Mouse (Mus musculus) forebrain, embryonic 13.5 days (tissue): ENCODE data around the gene Tspan31. TPM values are rescaled to one million over a fixed set of nuclear protein-coding genes. Genes with fewer than 3 reads are reported as not detected.

Experiments
- ATAC-seq: fragments of 200-750 bp; cut with Nextera tagmentation; 2 replicates; pipeline ENCODE4 v1.8.0; 2017
- H3K27ac ChIP-seq: fragments of 300-500 bp; sonication (generic); 2 replicates; pipeline ENCODE4 v1.5.1; 2015; ENCODE audit warnings: inconsistent platforms, mild to moderate bottlenecking, moderate library complexity
- H3K27me3 ChIP-seq: fragments of 300-500 bp; sonication (generic); 2 replicates; pipeline ENCODE4 v1.6.1; 2015; ENCODE audit warnings: mild to moderate bottlenecking, inconsistent platforms
- H3K36me3 ChIP-seq: fragments of 300-500 bp; sonication (generic); 2 replicates; pipeline ENCODE4 v1.6.1; 2015; ENCODE audit warnings: mild to moderate bottlenecking, inconsistent platforms; ENCODE audit not compliant: poor library complexity, severe bottlenecking
- H3K4me1 ChIP-seq: fragments of 300-500 bp; sonication (generic); 2 replicates; pipeline ENCODE4 v1.6.1; 2015; ENCODE audit warnings: inconsistent platforms
- H3K4me2 ChIP-seq: fragments of 300-500 bp; sonication (generic); 2 replicates; pipeline ENCODE4 v1.6.1; 2015; ENCODE audit warnings: inconsistent platforms, mild to moderate bottlenecking, moderate library complexity
- H3K4me3 ChIP-seq: fragments of 300-500 bp; sonication (generic); 2 replicates; pipeline ENCODE4 v1.5.1; 2015; ENCODE audit warnings: mild to moderate bottlenecking, inconsistent platforms
- H3K9ac ChIP-seq: fragments of 300-500 bp; sonication (generic); 2 replicates; pipeline ENCODE4 v1.6.1; 2015; ENCODE audit warnings: mild to moderate bottlenecking, inconsistent platforms
- H3K9me3 ChIP-seq: fragments of 300-500 bp; sonication (generic); replicated peaks from 2 replicates; pipeline ENCODE4 v1.6.1; 2016; ENCODE audit warnings: inconsistent platforms
- WGBS: fragments of 180-500 bp; shearing (Covaris S2); methylation state at CpG from one replicate; pipeline ENCODE4 v1.1.7; 2015; 5-methylcytosine and 5-hydroxymethylcytosine counted together
- polyA plus RNA-seq: library from polyadenylated mRNA; unstranded; fragments of >200 nt; fragmentation: Nextera tagmentation; extraction: Ambion mirVana; gene quantifications from 2 replicates; pipeline ENCODE4 v1.2.1, GENCODE M21; 2015

Gene Tspan31
- polyA plus RNA-seq, 1 experiment from 2014 or later = 141 TPM

DNA sequence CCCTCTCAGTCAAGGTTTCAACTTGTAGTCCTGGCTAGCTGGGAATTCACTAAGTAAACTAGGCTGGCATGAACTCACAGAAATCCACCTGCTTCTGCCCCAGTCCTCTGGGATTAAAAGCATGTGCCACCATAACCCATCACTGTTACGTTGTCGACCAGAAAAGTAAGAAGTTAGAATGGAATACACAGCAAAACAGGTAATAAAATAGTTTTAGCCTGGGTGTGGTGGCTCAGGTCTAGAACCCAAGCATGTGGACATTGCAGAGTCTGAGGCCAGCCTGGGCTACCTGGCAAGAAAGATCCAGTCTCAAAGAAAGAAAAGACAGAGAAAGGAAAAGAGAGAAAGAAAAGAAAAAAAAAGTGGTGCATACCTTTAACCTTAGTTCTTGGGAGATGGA is 8.6 kb downstream of the Tspan31 start:
- Histone ChIP-seq H3K4me1 (peaks cover 54% of the 10 kb centered on the region), H3K9ac (peak overlapping the region; percentile 97), H3K4me3 (peak overlapping the region; percentile 92; the same call in 1 of the 2 replicates), H3K4me2 (peak overlapping the region; percentile 91), H3K27me3 (no peaks in the 10 kb centered on the region), H3K9me3 (no peaks in the 10 kb centered on the region), H3K36me3 (peaks cover 34% of the 10 kb centered on the region), H3K27ac (peak overlapping the region; percentile 96)
- WGBS = 71% methylated on average over 2 of the region's 2 CpGs
- no peak for ATAC-seq

DNA sequence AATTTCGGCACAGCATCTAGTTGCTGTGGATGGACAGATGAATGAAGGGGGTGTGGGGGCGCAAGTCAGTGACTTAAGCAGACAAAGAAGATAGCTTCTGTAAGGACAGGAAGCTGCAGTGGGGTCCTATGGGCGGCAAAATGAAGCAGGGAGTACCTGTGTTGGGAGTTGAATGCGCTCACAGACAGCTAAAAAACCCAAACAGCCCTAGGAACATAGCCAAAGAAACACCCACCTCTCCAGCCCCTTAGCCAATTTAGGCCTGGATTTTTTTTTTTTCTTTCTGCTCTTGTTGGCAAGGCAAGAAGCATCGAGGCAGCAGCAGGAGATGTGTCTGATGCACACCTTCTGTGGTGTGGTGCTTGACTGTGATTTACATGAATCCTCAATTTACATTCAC is 9.0 kb downstream of the Tspan31 start:
- 17% methylated on average over 5 of the region's 5 CpGs for WGBS

DNA sequence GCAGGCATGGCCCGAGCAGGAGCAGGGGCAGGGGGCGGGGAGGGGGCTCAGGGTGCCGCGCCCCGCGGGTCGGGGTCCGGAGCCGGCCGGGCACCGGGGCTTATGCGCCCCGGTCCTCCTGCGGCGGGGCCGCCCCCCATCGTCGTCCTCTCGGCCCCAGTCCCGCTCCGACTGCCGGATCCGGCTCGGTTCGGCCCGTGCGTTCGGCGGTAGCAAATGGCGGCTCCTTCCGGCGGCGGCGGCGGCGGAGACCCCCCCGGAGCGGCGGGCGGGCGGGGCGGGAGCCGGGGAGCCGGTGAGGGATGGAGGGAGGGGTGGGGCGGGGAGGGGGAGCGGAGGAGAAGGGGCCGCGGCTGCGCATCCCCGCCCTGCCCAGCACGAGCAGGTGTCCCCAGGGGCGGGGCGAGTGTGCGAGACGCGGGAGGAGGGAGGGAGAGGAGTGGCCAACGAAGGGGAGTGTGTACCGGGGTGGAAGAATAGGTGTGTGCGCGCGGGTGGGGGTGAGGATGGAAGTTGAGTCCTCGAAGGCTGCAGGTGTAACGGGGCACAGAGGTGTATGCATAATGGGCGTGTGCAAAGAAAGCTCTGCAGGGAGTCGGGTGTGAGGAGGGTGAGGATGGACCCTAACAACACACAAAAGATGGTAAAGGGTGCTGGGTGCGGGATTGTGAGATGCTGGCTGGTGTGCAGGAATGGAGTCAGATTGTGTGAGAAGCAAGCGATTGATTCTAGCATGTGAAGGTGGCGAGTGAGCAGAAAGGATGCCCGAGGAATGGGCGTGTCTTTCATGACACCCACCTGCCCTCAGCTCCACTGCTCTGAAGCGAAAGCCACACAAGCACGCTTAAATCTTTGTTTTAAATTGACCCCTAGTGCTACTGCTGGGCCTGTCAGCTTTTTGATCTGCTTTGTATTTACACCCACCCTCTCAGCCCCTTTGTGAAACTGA is 9.8 kb downstream of the Tspan31 start, which contains the start of gene March9:
Gene March9 (minus strand): TSS at position 217 of the 949 bp plus-strand sequence.
- peaks cover 44% of the 10 kb centered on the region for H3K4me1 ChIP-seq

More for the DNA sequence above, 9.0 kb downstream of the Tspan31 start:
- no peak for ATAC-seq
- Histone ChIP-seq H3K36me3 (peaks cover 34% of the 10 kb centered on the region), H3K27ac (peak overlapping the region; percentile 96), H3K27me3 (no peaks in the 10 kb centered on the region), H3K4me3 (peak overlapping the region; percentile 92), H3K9ac (peak overlapping the region; percentile 97), H3K4me2 (peak overlapping the region; percentile 91), H3K9me3 (no peaks in the 10 kb centered on the region), H3K4me1 (peaks cover 52% of the 10 kb centered on the region)

DNA sequence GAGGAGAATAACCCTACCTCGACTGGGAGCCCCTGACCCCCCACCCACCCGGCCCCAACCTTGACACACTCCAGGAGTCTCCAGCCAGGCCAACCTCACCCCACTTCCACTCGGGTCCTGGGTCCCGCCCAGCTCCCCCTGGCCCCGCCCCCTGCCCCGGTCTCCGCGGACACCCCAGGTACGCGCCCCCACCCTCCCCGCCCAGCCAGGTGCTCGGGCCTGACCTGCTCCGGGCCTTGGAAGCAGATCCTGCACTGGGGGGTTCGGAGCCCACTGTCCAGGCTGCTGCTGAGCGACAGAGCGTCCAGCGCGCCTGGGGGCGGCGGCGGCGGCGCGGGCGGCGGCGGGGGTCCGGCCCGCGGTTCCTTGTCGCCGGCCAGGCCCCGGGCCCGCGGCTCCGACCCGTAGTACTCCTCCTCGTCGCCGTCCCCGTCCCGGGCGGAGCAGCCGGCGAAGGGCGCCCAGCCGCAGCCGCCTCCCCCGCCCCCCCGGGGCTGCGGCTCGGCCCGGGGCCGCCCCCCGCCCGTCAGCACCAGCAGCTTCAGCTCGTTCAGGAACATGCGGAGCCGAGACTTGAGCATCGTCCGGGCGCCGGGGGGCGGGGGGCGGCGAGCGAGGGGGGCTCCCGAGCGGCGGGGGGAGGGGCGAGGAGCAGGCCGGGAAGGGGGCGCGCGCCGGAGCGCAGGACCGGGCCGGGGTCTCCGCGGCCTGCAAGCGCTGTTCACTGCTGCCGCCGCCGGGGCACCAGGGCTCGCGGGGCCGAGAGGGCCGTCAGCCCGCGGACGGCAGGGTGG is 10.7 kb downstream of the Tspan31 start:
- H3K9ac ChIP-seq = peak overlapping the region; percentile 97
- 0 out of 2 replicates have a peak, but pooled peaks have one; percentile 0 for ATAC-seq
- no peaks in the 10 kb centered on the region for H3K27me3 ChIP-seq
- H3K9me3 ChIP-seq = no peaks in the 10 kb centered on the region
- peak overlapping the region; percentile 92 for H3K4me3 ChIP-seq
- peaks cover 36% of the 10 kb centered on the region for H3K4me1 ChIP-seq
- 1% methylated on average over 31 of the region's 92 CpGs for WGBS
- H3K36me3 ChIP-seq = peaks cover 37% of the 10 kb centered on the region
- peak overlapping the region; percentile 91 for H3K4me2 ChIP-seq
- H3K27ac ChIP-seq = peak overlapping the region; percentile 96

More for the DNA sequence above, 9.8 kb downstream of the Tspan31 start, which contains the start of gene March9:
- peak within 1 kb of the TSS; percentile 92 for H3K4me3 ChIP-seq
- H3K4me2 ChIP-seq = peak within 1 kb of the TSS; percentile 91
- ATAC-seq = peak; percentile 48
- under 1% methylated on average over 60 of the region's 72 CpGs for WGBS
- H3K36me3 ChIP-seq = peaks cover 34% of the 10 kb centered on the region
- no peaks in the 10 kb centered on the region for H3K27me3 ChIP-seq
- peak within 1 kb of the TSS; percentile 96 for H3K27ac ChIP-seq
- H3K9ac ChIP-seq = peak within 1 kb of the TSS; percentile 97
- no peaks in the 10 kb centered on the region for H3K9me3 ChIP-seq

DNA sequence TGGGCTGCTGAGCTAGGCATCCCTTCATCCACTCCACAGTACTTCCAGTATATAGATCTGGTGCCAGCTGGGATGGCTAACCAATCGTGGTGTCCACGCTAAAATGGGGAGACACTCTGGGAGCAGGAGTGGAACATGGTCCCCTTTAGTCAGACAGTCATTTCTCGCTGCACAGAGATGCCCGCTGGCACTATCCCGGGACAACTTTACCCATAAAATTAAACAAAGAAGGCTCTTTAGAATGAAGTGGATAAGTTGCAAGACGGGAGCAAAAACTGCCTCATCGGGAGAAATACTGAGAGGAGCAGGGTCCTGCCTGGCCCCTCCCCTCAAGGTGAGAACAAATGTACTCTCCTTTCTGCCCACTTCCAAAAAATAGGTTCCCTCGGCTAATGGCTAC is 11.4 kb downstream of the Tspan31 start:
- peak overlapping the region; percentile 97 for H3K9ac ChIP-seq
- peaks cover 36% of the 10 kb centered on the region for H3K4me1 ChIP-seq
- H3K4me2 ChIP-seq = peak overlapping the region; percentile 91
- peaks cover 43% of the 10 kb centered on the region for H3K36me3 ChIP-seq
- peak overlapping the region; percentile 92 for H3K4me3 ChIP-seq
- H3K9me3 ChIP-seq = no peaks in the 10 kb centered on the region
- H3K27me3 ChIP-seq = no peaks in the 10 kb centered on the region
- peak overlapping the region; percentile 8; the same call in 1 of the 2 replicates for H3K27ac ChIP-seq
- 7% methylated on average over 8 of the region's 8 CpGs for WGBS
- ATAC-seq = no peak

DNA sequence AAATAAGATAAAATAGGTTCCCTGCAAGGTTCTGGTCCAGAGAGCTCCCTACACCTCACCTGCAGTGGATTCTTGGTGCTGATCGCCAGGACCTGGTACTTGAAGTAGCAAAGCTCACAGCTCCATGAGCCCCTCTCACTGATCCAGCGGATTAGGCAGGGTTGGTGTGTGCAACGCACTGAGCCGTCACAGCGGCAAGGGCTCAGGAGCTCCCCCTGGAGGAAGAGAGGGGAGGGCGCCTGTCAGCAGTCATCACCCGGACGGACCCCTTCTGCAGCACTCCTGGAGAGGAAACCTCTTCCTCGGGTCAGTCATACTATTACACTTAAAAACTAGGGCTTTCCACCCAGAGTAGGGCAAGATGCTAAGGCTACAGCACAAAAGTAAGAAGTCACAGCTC is 11.9 kb downstream of the Tspan31 start:
- 0% methylated on average over 9 of the region's 9 CpGs for WGBS
- no peaks in the 10 kb centered on the region for H3K9me3 ChIP-seq
- peak overlapping the region; percentile 97 for H3K9ac ChIP-seq
- peaks cover 36% of the 10 kb centered on the region for H3K4me1 ChIP-seq
- peaks cover 49% of the 10 kb centered on the region for H3K36me3 ChIP-seq
- no peak overlapping the region for H3K27ac ChIP-seq
- H3K4me2 ChIP-seq = peak overlapping the region; percentile 91
- peak; percentile 25; the same call in 1 of the 2 replicates for ATAC-seq
- H3K4me3 ChIP-seq = peak overlapping the region; percentile 92
- H3K27me3 ChIP-seq = no peaks in the 10 kb centered on the region

DNA sequence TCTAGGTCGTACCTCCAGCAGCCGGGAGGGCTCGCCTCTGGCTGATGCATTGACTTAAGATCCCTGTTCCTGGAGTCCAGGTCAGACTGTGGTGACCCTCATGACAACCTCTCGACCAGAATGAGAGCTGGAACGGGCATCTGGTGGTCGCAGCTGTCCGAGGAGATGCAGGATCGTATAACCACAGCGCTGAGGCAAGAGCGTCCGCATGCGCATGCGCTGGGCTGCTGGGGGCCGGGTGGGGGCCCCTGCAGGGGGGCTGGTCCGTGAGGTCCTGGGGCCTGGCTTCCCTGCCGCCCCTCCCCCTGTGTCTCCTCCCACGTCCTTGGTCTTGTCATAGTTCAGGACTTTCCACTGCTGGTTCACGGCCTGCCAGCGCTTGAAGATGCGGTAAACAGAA is 13.6 kb downstream of the Tspan31 start:
- Histone ChIP-seq H3K9ac (no peak overlapping the region), H3K27me3 (peaks cover 8% of the 10 kb centered on the region), H3K4me2 (no peak overlapping the region), H3K4me1 (peaks cover 27% of the 10 kb centered on the region), H3K27ac (no peak overlapping the region), H3K9me3 (no peaks in the 10 kb centered on the region), H3K4me3 (no peak overlapping the region), H3K36me3 (peaks cover 53% of the 10 kb centered on the region)
- no peak for ATAC-seq
- 93% methylated on average over 20 of the region's 20 CpGs for WGBS

DNA sequence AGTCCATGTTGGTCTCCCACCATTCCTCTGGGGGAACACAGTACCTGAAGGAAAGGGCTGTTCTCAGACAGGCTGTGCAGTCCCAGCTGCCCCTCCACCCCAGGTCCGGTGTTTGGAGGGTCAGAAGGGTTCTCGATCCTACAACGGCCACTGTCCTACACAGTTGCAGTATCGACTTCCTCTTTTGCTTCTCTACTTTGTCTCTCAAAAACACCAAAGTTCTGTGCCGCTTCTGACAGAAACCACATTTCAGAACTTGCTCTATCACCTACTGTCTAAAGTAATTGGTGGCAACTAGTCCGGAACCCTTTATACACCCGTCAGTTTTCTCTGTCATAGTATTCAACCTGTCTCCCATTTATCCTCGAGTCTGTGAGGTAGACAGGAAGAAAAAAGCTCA is 14.7 kb downstream of the Tspan31 start:
- Histone ChIP-seq H3K9ac (no peak overlapping the region; the same call in 1 of the 2 replicates), H3K9me3 (no peaks in the 10 kb centered on the region), H3K27ac (no peak overlapping the region), H3K4me3 (no peak overlapping the region), H3K27me3 (peaks cover 19% of the 10 kb centered on the region), H3K4me2 (no peak overlapping the region), H3K36me3 (peaks cover 53% of the 10 kb centered on the region), H3K4me1 (peaks cover 17% of the 10 kb centered on the region)
- ATAC-seq = no peak
- 95% methylated on average over 8 of the region's 8 CpGs for WGBS

DNA sequence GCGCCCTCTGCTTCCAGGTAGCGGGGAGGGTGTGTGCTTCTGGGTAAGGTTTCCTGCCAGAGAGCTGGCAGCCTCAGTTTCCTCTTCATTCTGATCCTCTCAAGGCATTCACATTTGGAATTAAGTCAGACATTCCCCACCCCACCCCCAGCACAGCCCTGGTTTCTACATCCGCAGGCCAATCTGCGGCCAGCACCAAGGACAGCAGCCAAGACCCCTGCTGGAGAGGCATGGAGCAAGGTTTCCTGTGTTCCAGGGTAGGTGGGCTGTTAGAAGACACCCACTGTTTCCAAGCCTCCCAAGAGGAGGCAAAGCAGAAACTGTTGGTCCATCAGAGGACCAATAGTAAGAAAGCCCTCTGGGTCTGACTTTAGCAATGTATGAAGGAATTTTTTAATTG is 15.4 kb downstream of the Tspan31 start:
- H3K4me3 ChIP-seq = no peak overlapping the region
- H3K27ac ChIP-seq = no peak overlapping the region
- WGBS = 74% methylated on average over 4 of the region's 4 CpGs
- no peak overlapping the region for H3K9ac ChIP-seq
- no peaks in the 10 kb centered on the region for H3K9me3 ChIP-seq
- peaks cover 53% of the 10 kb centered on the region for H3K36me3 ChIP-seq
- no peak overlapping the region for H3K4me2 ChIP-seq
- peaks cover 27% of the 10 kb centered on the region for H3K27me3 ChIP-seq
- peaks cover 16% of the 10 kb centered on the region for H3K4me1 ChIP-seq
- no peak for ATAC-seq

DNA sequence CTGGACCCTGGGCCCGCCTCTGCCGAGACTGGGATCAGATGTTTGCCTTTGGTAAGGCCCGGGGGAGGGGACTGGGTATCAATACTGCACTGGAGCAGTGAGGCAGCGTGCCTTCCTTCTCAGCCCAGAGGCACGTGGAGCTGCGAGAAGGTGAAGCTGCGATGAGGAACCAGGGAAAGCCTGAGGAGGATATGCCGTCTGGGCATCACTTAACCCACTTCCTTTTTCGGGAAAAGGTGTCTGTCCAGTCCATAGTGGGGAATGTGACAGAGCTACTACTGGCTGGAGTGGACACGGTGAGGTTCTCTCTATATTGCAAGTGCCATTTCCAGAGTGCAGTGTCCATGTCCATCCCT is 20.0 kb downstream of the Tspan31 start:
- 17% methylated on average over 10 of the region's 10 CpGs for WGBS
- no peak for ATAC-seq
- H3K9me3 ChIP-seq = no peaks in the 10 kb centered on the region
- no peak overlapping the region for H3K4me2 ChIP-seq
- no peak overlapping the region for H3K9ac ChIP-seq
- H3K27me3 ChIP-seq = peaks cover 54% of the 10 kb centered on the region
- peaks cover 11% of the 10 kb centered on the region for H3K4me1 ChIP-seq
- no peak overlapping the region for H3K4me3 ChIP-seq
- peaks cover 24% of the 10 kb centered on the region for H3K36me3 ChIP-seq
- H3K27ac ChIP-seq = no peak overlapping the region

DNA sequence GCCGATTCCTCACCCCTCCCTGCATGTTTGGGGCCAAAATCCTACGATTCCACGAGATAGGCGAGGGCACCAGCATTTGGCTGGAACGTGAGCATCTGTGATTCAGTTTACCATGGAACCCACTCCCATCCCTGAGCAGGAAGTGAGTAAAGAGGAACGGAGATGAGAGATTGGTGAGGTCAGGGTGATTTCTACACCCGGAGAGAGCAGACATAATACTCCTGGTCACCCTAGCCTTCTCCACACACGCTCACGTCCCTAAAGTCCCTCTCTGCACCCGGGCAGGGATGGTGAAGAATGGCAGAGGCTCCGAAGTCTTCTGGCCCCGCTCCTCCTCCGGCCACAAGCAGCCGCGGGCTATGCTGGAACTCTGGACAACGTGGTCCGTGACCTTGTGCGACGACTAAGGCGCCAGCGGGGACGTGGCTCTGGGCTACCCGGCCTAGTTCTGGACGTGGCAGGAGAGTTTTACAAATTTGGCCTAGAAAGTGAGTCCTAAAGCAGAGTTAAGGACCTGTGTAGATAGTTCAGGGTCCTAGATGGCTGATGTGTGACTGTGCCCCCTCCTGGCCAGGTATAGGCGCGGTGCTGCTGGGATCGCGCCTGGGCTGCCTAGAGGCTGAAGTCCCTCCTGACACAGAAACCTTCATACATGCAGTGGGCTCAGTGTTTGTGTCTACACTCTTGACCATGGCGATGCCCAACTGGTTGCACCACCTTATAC is 20.5 kb downstream of the Tspan31 start:
- no peak for ATAC-seq
- Histone ChIP-seq H3K27me3 (peaks cover 54% of the 10 kb centered on the region), H3K4me3 (peak overlapping the region; percentile 3; the same call in 1 of the 2 replicates)

More for the DNA sequence above, 20.5 kb downstream of the Tspan31 start:
- Histone ChIP-seq H3K36me3 (peaks cover 23% of the 10 kb centered on the region), H3K27ac (no peak overlapping the region), H3K9me3 (no peaks in the 10 kb centered on the region), H3K4me1 (peaks cover 11% of the 10 kb centered on the region), H3K9ac (0 out of 2 replicates have a peak overlapping the region, but pooled peaks have one; percentile 14), H3K4me2 (peak overlapping the region; percentile 2; the same call in 1 of the 2 replicates)
- 2% methylated on average over 29 of the region's 29 CpGs for WGBS
